In genomic region chr14:75457221-75457600, GRCm38 (mm10) we compare ENCODE assay signal across 8 mouse cellular contexts. TPM values are rescaled to one million over a fixed set of nuclear protein-coding genes. Genes with fewer than 3 reads are reported as not detected.
DNase-seq lines count a peak whose midpoint lies in the region; ATAC-seq and TF ChIP-seq lines count a peak whose summit lies in the region.

No protein-coding gene starts in this region.

- H3K4me3 ChIP-seq in layer of hippocampus, adult 2 months: peak overlapping the region; percentile 72
- peak overlapping the region; percentile 52 for H3K4me3 ChIP-seq in embryonic facial prominence, embryonic 10.5 days
- H3K4me3 ChIP-seq in forebrain, embryonic 16.5 days (replicated peaks; ENCODE audit: low read length): peak overlapping the region; percentile 63
- H3K4me3 ChIP-seq in midbrain, embryonic 10.5 days: peak overlapping the region; percentile 60

- H3K9me3 ChIP-seq in embryonic facial prominence, embryonic 10.5 days: no peaks in the 10 kb centered on the region
- no peaks in the 10 kb centered on the region for H3K9me3 ChIP-seq in forebrain, embryonic 16.5 days (ENCODE audit: control insufficient read depth, low read length)
- 0 out of 2 replicates have a peak, but pooled peaks cover 4% of the 10 kb centered on the region for H3K9me3 ChIP-seq in midbrain, embryonic 10.5 days (replicated peaks)

- peak overlapping the region; percentile 75 for H3K9ac ChIP-seq in forebrain, embryonic 16.5 days (replicated peaks; ENCODE audit: low read depth, low read length)

- H3K27me3 ChIP-seq in embryonic facial prominence, embryonic 10.5 days (replicated peaks; ENCODE audit: low read depth, poor library complexity, severe bottlenecking): peaks cover 55% of the 10 kb centered on the region
- no peaks in the 10 kb centered on the region for H3K27me3 ChIP-seq in forebrain, embryonic 16.5 days (replicated peaks; ENCODE audit: control insufficient read depth, insufficient read depth, low read length)
- peaks cover 62% of the 10 kb centered on the region for H3K27me3 ChIP-seq in midbrain, embryonic 10.5 days (ENCODE audit: low read depth, poor library complexity, severe bottlenecking)

- no peak for TF ChIP-seq CTCF in layer of hippocampus, adult 2 months (conservative IDR thresholded peaks at IDR 0.05)

- H3K4me2 ChIP-seq in forebrain, embryonic 16.5 days (ENCODE audit: low read length): peak overlapping the region; percentile 86

- H3K36me3 ChIP-seq in embryonic facial prominence, embryonic 10.5 days (replicated peaks): no peaks in the 10 kb centered on the region
- no peaks in the 10 kb centered on the region for H3K36me3 ChIP-seq in forebrain, embryonic 16.5 days (ENCODE audit: control insufficient read depth, insufficient read depth)
- no peaks in the 10 kb centered on the region for H3K36me3 ChIP-seq in midbrain, embryonic 10.5 days

- H3K4me1 ChIP-seq in embryonic facial prominence, embryonic 10.5 days: peaks cover 40% of the 10 kb centered on the region
- peaks cover 48% of the 10 kb centered on the region for H3K4me1 ChIP-seq in forebrain, embryonic 16.5 days (replicated peaks; ENCODE audit: control insufficient read depth, insufficient read depth, low read length)
- peaks cover 54% of the 10 kb centered on the region for H3K4me1 ChIP-seq in midbrain, embryonic 10.5 days

- H3K27ac ChIP-seq in layer of hippocampus, adult 2 months: peak overlapping the region; percentile 93
- no peak overlapping the region for H3K27ac ChIP-seq in embryonic facial prominence, embryonic 10.5 days (replicated peaks)
- H3K27ac ChIP-seq in forebrain, embryonic 16.5 days (ENCODE audit: low read length): peak overlapping the region; percentile 91
- peak overlapping the region; percentile 63 for H3K27ac ChIP-seq in midbrain, embryonic 10.5 days (replicated peaks)

- peak; percentile 21 for ATAC-seq in forebrain, embryonic 16.5 days

- DNase-seq in layer of hippocampus, adult 2 months (ENCODE audit: low spot score in 2 of 2): peak; percentile 12
- no peak for DNase-seq in layer of hippocampus, postnatal 14 days (ENCODE audit: low spot score in 2 of 2)
- DNase-seq in embryonic facial prominence, embryonic 10.5 days (ENCODE audit: low spot score): peak; percentile 23
- DNase-seq in midbrain, embryonic 10.5 days (ENCODE audit: low spot score): no peak
- no peak for DNase-seq in natural killer cell, adult 2 months (ENCODE audit: low spot score in 2 of 2)
- DNase-seq in Muller cell, postnatal 12 days (ENCODE audit: inconsistent ontology term): no peak
- no peak for DNase-seq in thymus, postnatal 14 days

- 35% methylated on average over 8 of the region's 8 CpGs for WGBS in embryonic facial prominence, embryonic 10.5 days
- WGBS in forebrain, embryonic 16.5 days: 8% methylated on average over 8 of the region's 8 CpGs
- 33% methylated on average over 8 of the region's 8 CpGs for WGBS in midbrain, embryonic 10.5 days

RNA-seq across cellular contexts. Expression of gene Siah3, which starts 1.4 kb away (rescaled TPM):
- total RNA-seq in layer of hippocampus, adult 2 months (2021): 1 to 10 TPM; 7.7 to 8.5 TPM
- total RNA-seq in layer of hippocampus, postnatal 14 days (2021): 10 to 100 TPM; 10.7 to 13.4 TPM
- polyA plus RNA-seq in embryonic facial prominence, embryonic 10.5 days (2016; fragmentation: Nextera tagmentation; extraction: Ambion mirVana): 0.06 and 0.15 TPM in 2 replicates
- 4.1 and 4.4 TPM in 2 replicates for polyA plus RNA-seq in forebrain, embryonic 16.5 days (2015; fragmentation: Nextera tagmentation; extraction: Ambion mirVana)
- polyA plus RNA-seq in midbrain, embryonic 10.5 days (2016; fragmentation: Nextera tagmentation; extraction: Ambion mirVana): 0.33 and 0.66 TPM in 2 replicates

Comparison
In these comparisons a context has a peak if more than half of its experiments do, and no peak if none do; other contexts are left out.
1. DNase-seq: peak in layer of hippocampus, adult 2 months (2 of 2) and embryonic facial prominence, embryonic 10.5 days (single experiment); none in layer of hippocampus, postnatal 14 days (0 of 2), midbrain, embryonic 10.5 days (single experiment), natural killer cell, adult 2 months (0 of 2), Muller cell, postnatal 12 days (single experiment) and thymus, postnatal 14 days (single experiment).
2. Peak in every context shown above with its lines, with median percentiles within 50 percentile points of each other: H3K4me3 ChIP-seq.